Mouse (Mus musculus): ENCODE measurements around the gene Sycp3.
"Not testable (repeated sequence)": the region's sequence is repeated elsewhere in the genome, so short reads cannot be mapped to it uniquely, and the experiment has no call there.

Gene Sycp3

DNA sequence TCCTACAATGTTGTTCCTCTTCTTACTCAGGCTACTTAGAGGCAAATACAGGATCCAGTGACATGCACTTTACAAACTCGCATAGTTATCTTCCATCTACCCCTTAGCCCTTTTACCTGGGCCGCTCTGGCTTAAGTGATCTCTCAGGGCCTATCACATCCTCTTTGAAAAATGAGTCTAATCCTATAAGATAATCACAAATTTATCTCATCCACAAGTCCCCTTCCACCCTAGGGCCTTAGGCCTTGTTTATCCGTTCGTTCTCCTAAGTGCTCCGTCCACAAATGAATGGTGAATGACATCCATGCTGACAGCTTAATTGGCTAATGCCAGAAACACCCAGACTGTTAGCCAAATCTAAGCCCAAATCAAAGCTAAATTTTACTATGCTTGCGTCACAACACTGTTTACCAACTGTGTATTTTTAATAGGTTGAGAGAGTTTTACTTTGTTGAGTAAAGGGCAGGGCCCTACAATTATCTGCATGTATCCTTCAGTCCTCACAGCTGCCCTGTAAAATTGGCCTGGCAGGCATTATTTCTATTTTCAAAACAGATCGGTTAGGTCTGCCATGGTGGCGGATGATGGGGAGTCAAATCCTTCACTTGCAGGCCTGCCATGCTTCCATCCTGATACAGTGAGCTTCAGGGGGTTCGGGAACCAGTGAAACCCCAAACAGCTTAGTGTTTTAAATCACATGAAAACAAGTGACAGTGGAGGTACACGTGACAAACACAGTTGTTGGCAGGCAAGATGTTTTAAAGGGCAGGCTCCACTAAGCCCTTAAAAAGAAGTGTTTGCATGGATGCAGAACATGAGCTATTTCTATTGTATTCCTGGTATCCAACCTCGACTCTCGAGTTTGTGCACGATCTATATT is 42.8 kb downstream of the Sycp3 start:
- DNase-seq: no peak

DNA sequence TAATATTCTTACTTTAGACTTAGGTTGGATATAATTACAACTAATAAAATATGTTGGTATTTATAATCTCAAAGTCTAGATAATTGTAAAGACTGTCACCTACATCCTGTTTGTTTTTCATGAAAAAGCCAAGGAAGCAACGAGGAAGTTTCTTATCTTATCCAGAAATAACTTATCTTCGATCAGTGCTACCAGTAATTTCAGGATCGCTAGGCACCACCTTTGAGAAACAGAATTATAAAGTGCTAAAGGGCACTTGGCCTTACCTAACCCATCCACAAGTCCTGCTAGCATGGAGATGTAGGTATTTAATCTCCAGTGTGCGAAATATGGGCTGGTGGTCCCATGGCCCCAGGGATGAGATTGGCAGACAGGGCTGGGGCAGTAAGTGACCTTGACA is 43.5 kb downstream of the Sycp3 start:
- DNase-seq: no peak

DNA sequence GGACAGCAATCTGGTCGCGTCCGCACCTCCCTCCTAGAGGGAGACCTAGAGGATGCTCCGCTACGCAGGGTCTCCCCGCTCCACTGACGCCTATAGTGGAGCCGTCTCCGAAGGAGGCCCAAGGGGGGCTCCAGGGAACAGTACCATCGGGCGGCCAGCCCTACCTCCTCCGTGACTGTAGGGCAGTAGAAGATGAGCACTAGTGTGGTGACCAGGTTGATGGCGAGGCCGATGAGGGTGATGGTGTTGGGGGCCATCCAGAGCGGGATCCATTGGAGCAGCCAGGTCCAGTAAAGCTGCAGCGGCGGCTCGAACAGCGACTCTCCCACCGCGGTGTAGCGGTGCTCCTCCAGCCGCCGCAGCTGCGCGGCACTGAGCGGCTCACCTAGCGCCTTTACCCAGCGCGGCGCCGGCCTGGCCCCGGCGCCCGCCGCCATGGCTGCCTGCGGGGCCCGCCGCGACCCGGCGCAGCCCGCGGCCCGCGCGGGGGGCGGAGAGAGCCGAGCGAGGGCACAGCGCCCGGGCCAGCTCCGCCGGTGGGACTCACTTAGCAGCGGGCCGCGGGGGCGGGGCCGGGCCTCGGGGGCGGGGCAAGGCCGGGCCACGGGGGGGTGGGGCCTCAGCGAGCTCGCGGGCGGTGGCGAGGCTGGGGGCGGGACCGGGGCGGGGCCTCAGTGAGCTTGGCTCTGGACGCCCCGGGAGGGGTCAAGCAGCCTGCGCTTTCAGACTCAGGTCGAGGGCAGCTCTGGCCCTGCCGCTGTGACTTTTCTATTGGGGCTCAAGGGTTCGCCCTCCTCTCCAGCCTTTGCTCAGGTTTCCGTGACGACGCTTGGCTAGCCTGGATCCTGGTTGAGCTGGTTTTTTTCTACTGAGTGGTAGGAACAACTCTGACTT is 44.3 kb downstream of the Sycp3 start, which contains the start of gene Chpt1:
Chpt1 (minus strand) TSS at position 653 of the 894 bp plus-strand sequence.
- DNase-seq: peak; percentile 79

DNA sequence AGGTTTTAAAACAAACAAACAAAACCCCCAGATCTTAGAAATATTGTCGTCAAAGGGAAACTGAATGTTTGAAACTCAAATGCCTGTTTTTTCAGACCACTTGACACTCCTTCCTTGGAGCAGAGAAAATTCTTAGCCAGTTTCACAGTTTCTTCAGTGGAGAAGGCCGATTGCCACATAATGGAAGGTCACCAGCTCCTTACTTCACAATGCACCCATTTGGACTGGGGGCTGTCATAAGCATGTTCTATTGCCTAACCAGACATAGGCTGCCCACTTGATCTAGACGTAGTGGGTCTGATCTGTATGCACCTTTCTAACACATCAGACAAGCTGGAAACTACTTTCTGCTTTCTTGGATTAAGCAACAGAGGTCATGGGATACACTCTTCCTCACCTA is 45.1 kb downstream of the Sycp3 start:
- no peak for DNase-seq

DNA sequence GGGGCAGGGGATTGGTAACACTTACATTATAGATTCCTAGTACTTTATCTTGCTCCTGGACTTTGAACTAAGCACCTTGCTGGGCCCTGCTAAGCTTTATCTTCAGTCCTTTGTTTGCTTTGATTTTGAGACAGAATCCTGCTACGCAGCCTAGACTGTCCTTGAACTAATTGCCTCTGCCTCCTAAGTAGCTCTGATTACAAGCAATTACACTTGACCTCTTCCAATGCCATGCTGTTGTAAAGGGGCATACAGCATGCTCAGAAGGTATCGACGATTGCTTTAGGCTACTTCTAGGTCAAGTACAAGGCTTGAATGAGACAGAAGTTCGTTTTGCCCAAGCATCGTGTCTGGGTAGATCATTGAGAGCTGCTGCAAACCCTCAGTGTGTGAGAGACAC is 45.9 kb downstream of the Sycp3 start:
- DNase-seq: no peak

DNA sequence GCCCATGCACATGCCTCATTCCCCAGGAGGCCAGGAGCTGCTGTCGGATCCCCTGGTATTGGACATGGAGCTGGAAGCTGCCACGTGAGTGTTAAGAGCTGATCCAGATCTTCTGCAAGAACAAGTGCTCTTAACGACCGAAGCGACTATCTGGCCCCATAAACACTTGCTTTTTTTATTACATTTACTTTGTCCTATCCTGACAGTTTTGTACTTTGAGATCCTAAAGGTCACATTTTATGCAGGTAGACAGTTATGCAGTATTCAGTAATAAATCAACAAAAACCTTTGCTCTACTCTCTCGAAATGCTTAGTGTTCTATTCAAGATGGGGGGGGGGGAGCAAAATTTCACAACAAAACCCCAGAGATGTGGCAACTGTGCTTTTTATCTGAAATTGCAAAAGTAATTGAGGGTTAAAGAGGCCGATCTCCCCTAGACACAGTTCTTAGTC is 48.3 kb downstream of the Sycp3 start:
- DNase-seq: no peak

DNA sequence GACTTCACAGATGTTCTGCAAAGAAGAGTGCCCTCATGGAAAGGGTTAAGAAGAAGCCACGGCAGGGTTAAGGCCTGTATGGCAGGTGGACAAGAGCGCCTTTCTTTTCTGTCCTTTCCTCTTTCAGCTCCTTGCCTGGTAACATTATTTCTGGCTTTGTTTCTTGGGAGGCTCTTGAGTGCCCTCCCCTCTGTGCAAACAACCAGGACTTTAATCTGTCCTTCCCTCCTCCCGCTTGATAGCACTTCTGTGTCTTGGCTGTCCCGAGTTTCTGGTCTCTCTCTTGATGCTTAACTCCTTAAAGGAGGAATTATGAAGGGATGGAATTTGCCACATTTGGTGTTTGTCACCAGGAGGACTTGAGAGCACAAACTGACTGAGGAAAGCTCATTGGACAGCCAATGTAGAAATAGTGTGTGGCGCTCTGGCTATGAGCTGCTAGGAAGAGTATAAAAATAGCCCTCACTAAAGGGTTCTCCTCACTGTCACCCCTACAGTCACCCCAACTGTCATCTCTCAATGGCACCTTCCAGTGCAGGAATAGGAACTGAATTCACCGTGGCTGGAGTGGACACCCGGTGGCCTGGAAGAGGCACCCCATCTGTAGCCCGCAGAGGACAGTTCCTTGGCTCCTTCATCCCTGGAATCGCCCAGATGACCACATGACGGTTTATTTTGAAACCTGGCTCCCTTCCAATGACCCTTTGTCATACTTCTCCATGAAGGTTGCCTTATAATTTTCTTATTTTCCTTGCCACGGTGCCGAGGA is 51.3 kb downstream of the Sycp3 start:
- no peak for DNase-seq

DNA sequence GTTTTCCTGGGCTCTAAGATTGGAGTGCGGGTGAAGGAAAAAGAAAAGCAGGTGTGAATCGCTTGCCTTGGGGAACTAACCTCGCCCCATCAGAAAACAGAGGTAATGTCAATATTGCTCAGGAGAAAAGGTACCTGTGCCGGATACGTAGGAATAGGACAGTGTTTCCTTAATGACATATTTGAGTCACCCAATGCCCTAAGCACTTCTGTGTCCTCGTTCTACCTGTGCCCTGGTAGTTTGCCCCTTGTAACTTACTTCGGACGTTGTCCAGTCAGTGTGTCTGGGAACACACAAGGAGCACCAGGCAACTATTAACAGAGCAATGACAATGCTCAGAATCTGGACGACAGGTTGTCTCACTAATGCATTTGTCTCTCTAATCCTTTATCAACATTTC is 52.0 kb downstream of the Sycp3 start:
- DNase-seq: no peak

DNA sequence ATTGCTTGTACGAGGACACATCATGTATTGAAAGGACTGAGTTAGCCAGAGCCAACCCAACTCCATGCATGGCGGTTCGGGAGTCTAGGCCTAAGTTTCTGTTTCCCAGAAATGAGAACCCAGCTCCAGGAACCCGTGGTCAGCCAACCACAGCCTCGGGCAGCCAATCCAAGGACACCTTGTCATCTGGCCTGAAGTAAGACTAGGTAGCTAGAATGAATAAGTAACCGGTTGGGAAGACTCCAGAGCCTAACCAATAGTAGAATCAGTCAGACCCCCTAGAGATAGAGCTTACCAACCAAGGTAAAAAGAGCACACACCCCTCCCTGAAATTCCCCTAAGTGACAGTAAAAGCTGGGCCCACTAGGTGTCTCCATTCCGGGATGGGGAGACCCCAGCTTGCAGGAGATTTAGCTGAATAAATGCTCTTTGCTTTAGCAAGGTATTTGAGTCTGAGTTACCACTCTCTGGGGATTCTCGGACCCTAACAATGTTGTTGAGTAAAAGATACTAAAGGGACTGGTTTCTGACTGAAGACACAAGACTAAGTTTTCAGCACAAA is 54.3 kb downstream of the Sycp3 start:
- DNase-seq: no peak

DNA sequence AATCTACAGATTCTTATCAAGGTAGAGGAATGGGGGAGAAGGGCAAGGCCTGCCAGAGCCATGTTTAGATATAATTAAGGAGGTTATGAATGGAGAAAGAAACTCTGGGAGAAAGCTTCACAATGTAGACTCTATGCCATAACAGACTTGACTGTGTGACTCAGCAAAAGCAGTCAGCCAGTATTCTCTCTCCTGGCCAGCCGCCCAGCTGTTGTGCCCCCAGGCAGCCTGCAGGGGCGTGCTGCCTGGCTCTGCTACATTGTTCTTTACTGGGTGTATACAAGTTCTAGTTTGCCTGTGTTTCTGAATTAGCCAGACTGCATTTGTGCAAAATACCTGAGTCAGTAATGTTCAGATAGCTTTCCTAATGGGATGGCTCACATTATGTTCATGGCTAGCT is 55.1 kb downstream of the Sycp3 start:
- no peak for DNase-seq

DNA sequence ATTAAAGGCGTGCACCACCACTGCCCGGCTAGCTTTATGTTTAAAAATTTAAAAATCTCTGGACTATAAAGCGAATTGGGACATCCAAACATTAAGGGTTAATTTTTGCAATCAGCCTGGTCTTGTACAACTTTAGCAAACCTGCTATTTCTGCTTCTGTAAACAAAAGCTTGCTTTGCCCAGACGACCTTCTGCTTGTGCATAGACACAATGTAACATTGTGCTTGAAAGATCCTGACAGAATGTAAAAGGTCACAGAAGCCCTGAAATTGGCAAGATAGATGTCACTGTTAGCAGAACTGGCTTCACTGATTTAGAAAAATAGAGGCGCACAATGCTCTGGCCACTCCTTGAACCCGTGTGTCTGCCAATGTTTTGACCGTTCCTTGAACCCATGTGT is 55.7 kb downstream of the Sycp3 start:
- DNase-seq: not testable (repeated sequence)

DNA sequence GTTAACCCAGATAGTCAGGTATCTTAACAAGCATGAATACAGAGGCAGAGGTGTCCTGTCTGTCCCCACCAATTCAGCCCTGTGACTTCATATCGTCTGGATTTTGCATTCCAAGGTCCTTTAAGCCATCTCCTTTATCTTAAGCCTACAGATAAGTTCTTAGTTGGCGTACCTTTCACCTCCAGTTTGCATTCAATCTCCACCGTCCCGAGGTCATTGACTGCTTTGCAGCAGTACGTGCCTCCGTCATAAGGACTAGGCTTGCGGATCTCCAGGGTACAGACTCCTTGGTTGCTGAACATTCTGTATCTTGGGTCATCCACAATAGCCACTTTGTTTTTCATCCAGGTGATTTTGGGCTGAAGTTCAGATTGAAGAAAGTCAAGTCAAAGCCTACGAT is 63.4 kb downstream of the Sycp3 start:
- no peak for DNase-seq
